Mouse (Mus musculus): ENCODE data around the gene Tvp23b. TPM values are rescaled to one million over a fixed set of nuclear protein-coding genes. Genes with fewer than 3 reads are reported as not detected.

Gene Tvp23b
- polyA plus RNA-seq, 1 experiment from 2014 or later, result 85.4 TPM

DNA sequence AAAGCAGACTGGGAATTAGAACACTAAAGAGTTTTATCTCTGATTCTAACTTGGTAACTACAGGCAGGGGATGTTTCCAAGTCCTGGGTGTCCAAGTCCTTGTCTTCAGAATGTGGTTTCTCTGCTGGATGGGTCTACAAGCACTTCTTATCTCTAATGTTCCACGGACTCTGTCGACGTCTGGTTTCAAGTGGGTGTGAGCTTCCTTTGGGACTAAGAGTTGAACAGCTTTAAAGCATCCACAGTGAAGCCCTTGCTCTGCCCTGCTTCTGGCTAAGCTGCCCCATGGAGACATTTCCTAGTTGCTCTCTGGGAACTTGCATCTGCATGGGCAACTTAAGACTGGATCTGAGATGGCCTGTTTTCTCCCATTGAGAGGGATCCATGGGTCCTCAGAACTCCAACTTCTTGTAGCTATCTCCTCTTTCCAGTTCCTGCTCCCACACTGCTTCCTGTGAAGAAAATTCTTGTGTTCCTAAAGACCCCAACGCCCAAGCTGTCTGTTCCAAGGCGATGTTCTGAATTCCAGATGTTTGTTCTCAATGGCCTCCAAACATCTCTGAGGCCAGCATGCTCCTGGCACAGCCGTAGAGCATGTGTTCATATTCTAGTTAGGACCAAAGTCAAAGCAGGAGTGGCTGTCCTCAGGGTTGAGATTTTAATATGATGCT is 45.0 kb downstream of the Tvp23b start:
- WGBS, result 54% methylated on average over 6 of the region's 6 CpGs
- Histone ChIP-seq H3K9ac (ENCODE audit: low read length) (no peak overlapping the region), H3K4me3 (replicated peaks; ENCODE audit: low read length) (no peak overlapping the region), H3K4me1 (ENCODE audit: control insufficient read depth, insufficient read depth, low read length) (peaks cover 7% of the 10 kb centered on the region), H3K9me3 (replicated peaks; ENCODE audit: control insufficient read depth, low read length) (peaks cover 5% of the 10 kb centered on the region; the same call in 1 of the 2 replicates), H3K27ac (ENCODE audit: low read length) (peak overlapping the region; percentile 30; the same call in 1 of the 2 replicates), H3K4me2 (ENCODE audit: low read depth, low read length) (no peak overlapping the region), H3K36me3 (ENCODE audit: control insufficient read depth, insufficient read depth, low read length) (no peaks in the 10 kb centered on the region), H3K27me3 (ENCODE audit: control insufficient read depth, insufficient read depth, low read length) (no peaks in the 10 kb centered on the region)
- ATAC-seq (ENCODE audit: insufficient read depth, low FRiP score), result no peak

GRCm38 (mm10) chr11:62929799-62930198 is 50.5 kb downstream of the Tvp23b start:
- H3K27ac ChIP-seq (ENCODE audit: low read length), result no peak overlapping the region
- no peak overlapping the region for H3K9ac ChIP-seq (ENCODE audit: low read length)
- H3K4me3 ChIP-seq (replicated peaks; ENCODE audit: low read length), result no peak overlapping the region
- ATAC-seq (ENCODE audit: insufficient read depth, low FRiP score), result no peak
- no peak overlapping the region for H3K4me2 ChIP-seq (ENCODE audit: low read depth, low read length)
- H3K36me3 ChIP-seq (ENCODE audit: control insufficient read depth, insufficient read depth, low read length), result no peaks in the 10 kb centered on the region
- H3K9me3 ChIP-seq (replicated peaks; ENCODE audit: control insufficient read depth, low read length), result peaks cover 5% of the 10 kb centered on the region; the same call in 1 of the 2 replicates
- H3K27me3 ChIP-seq (ENCODE audit: control insufficient read depth, insufficient read depth, low read length), result no peaks in the 10 kb centered on the region
- WGBS, result 27% methylated on average over 3 of the region's 3 CpGs
- no peaks in the 10 kb centered on the region for H3K4me1 ChIP-seq (ENCODE audit: control insufficient read depth, insufficient read depth, low read length)

DNA sequence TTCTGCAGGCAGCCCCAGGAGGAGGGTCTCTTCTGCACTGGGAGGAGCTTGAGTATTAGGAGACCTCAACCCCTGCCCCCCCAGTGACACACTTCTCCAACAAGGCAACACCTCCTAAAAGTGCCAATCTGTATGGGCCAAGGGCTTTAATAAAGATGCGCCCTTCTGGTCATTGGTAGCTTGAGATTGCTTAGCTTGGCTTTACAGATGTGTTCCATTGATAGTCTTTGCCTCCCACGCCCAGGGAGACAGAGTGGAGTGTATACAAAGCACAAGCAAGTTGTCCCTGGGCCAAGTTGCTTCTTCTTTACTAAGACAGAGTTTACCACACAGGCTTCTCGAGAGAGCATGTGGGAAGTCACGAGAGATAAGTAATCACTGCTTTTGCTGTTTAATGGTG is 51.3 kb downstream of the Tvp23b start:
- Histone ChIP-seq H3K9ac (ENCODE audit: low read length) (no peak overlapping the region), H3K36me3 (ENCODE audit: control insufficient read depth, insufficient read depth, low read length) (no peaks in the 10 kb centered on the region), H3K27me3 (ENCODE audit: control insufficient read depth, insufficient read depth, low read length) (no peaks in the 10 kb centered on the region), H3K9me3 (replicated peaks; ENCODE audit: control insufficient read depth, low read length) (peaks cover 5% of the 10 kb centered on the region; the same call in 1 of the 2 replicates), H3K27ac (ENCODE audit: low read length) (no peak overlapping the region), H3K4me2 (ENCODE audit: low read depth, low read length) (no peak overlapping the region), H3K4me1 (ENCODE audit: control insufficient read depth, insufficient read depth, low read length) (no peaks in the 10 kb centered on the region), H3K4me3 (replicated peaks; ENCODE audit: low read length) (no peak overlapping the region)
- no peak for ATAC-seq (ENCODE audit: insufficient read depth, low FRiP score)
- 65% methylated on average over 4 of the region's 4 CpGs for WGBS

GRCm38 (mm10) chr11:62931141-62931540 is 51.9 kb downstream of the Tvp23b start:
- Histone ChIP-seq H3K4me3 (replicated peaks; ENCODE audit: low read length) (no peak overlapping the region), H3K27ac (ENCODE audit: low read length) (no peak overlapping the region), H3K9ac (ENCODE audit: low read length) (no peak overlapping the region), H3K4me1 (ENCODE audit: control insufficient read depth, insufficient read depth, low read length) (no peaks in the 10 kb centered on the region), H3K9me3 (replicated peaks; ENCODE audit: control insufficient read depth, low read length) (peaks cover 5% of the 10 kb centered on the region; the same call in 1 of the 2 replicates), H3K4me2 (ENCODE audit: low read depth, low read length) (no peak overlapping the region), H3K36me3 (ENCODE audit: control insufficient read depth, insufficient read depth, low read length) (no peaks in the 10 kb centered on the region), H3K27me3 (ENCODE audit: control insufficient read depth, insufficient read depth, low read length) (no peaks in the 10 kb centered on the region)
- WGBS, result 75% methylated on average over 5 of the region's 5 CpGs
- no peak for ATAC-seq (ENCODE audit: insufficient read depth, low FRiP score)

- H3K27ac ChIP-seq (ENCODE audit: low read length), result no peak overlapping the region
- H3K9me3 ChIP-seq (replicated peaks; ENCODE audit: control insufficient read depth, low read length), result no peaks in the 10 kb centered on the region
- no peak for ATAC-seq (ENCODE audit: insufficient read depth, low FRiP score)
- H3K27me3 ChIP-seq (ENCODE audit: control insufficient read depth, insufficient read depth, low read length), result no peaks in the 10 kb centered on the region
- H3K36me3 ChIP-seq (ENCODE audit: control insufficient read depth, insufficient read depth, low read length), result no peaks in the 10 kb centered on the region
- H3K4me3 ChIP-seq (replicated peaks; ENCODE audit: low read length), result no peak overlapping the region
- WGBS, result 89% methylated on average over 9 of the region's 9 CpGs
- H3K9ac ChIP-seq (ENCODE audit: low read length), result no peak overlapping the region
- H3K4me1 ChIP-seq (ENCODE audit: control insufficient read depth, insufficient read depth, low read length), result no peaks in the 10 kb centered on the region
- no peak overlapping the region for H3K4me2 ChIP-seq (ENCODE audit: low read depth, low read length)
These were observed 53.8 kb downstream of the Tvp23b start for GRCm38 (mm10) chr11:62933099-62933498.

GRCm38 (mm10) chr11:62934795-62935514 is 55.7 kb downstream of the Tvp23b start:
- H3K4me2 ChIP-seq (ENCODE audit: low read depth, low read length), result no peak overlapping the region
- H3K36me3 ChIP-seq (ENCODE audit: control insufficient read depth, insufficient read depth, low read length), result no peaks in the 10 kb centered on the region
- no peak overlapping the region for H3K4me3 ChIP-seq (replicated peaks; ENCODE audit: low read length)
- H3K27ac ChIP-seq (ENCODE audit: low read length), result no peak overlapping the region
- no peak overlapping the region for H3K9ac ChIP-seq (ENCODE audit: low read length)
- H3K27me3 ChIP-seq (ENCODE audit: control insufficient read depth, insufficient read depth, low read length), result no peaks in the 10 kb centered on the region
- H3K9me3 ChIP-seq (replicated peaks; ENCODE audit: control insufficient read depth, low read length), result no peaks in the 10 kb centered on the region
- ATAC-seq (ENCODE audit: insufficient read depth, low FRiP score), result no peak
- H3K4me1 ChIP-seq (ENCODE audit: control insufficient read depth, insufficient read depth, low read length), result no peaks in the 10 kb centered on the region
- 82% methylated on average over 11 of the region's 11 CpGs for WGBS

DNA sequence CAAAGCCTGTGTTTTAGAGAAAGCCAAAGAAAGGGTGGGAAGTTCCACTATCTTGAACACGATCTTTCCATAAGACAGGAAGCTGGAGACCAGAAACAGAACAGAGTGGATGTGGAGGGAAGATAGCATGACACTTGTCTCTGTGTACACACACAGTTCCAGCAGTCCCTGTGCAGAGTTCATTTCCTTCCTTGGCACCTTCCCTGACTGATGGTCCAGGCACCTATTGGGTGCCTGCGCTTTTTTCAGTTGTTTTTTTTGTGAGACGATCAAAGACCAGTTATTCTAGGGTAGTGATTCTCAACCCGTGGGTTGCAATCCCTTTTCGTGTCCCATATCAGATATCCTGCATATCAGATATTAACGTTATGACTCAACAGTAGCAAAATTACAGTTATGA is 58.7 kb downstream of the Tvp23b start:
- Histone ChIP-seq H3K36me3 (ENCODE audit: control insufficient read depth, insufficient read depth, low read length) (no peaks in the 10 kb centered on the region), H3K9ac (ENCODE audit: low read length) (no peak overlapping the region), H3K9me3 (replicated peaks; ENCODE audit: control insufficient read depth, low read length) (no peaks in the 10 kb centered on the region), H3K4me3 (replicated peaks; ENCODE audit: low read length) (no peak overlapping the region), H3K27me3 (ENCODE audit: control insufficient read depth, insufficient read depth, low read length) (no peaks in the 10 kb centered on the region), H3K27ac (ENCODE audit: low read length) (no peak overlapping the region), H3K4me2 (ENCODE audit: low read depth, low read length) (no peak overlapping the region), H3K4me1 (ENCODE audit: control insufficient read depth, insufficient read depth, low read length) (no peaks in the 10 kb centered on the region)
- ATAC-seq (ENCODE audit: insufficient read depth, low FRiP score), result no peak
- WGBS, result 73% methylated on average over 6 of the region's 6 CpGs

DNA sequence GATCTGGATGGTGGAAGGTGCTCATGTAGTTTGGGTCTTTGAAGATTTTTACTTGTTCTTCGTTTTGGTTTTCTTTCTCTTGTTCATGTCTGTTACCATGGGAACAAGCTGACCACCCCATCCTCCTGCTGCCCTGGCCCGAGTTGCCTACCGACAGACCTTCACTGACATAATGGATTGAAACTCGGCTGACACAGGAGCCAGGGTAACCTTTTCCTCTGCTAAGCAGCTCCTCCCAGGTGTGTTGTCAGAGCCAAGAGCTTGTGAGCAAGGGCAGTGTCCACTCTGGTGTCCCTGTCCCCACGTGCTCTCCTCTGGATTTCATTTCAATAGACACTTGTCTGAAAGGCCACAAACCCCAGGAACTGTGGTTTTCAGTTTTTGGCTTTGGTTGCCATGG is 59.7 kb downstream of the Tvp23b start:
- H3K9ac ChIP-seq (ENCODE audit: low read length), result no peak overlapping the region
- H3K9me3 ChIP-seq (replicated peaks; ENCODE audit: control insufficient read depth, low read length), result no peaks in the 10 kb centered on the region
- H3K27ac ChIP-seq (ENCODE audit: low read length), result no peak overlapping the region
- no peak overlapping the region for H3K4me3 ChIP-seq (replicated peaks; ENCODE audit: low read length)
- no peaks in the 10 kb centered on the region for H3K27me3 ChIP-seq (ENCODE audit: control insufficient read depth, insufficient read depth, low read length)
- 66% methylated on average over 5 of the region's 5 CpGs for WGBS
- ATAC-seq (ENCODE audit: insufficient read depth, low FRiP score), result no peak
- no peaks in the 10 kb centered on the region for H3K4me1 ChIP-seq (ENCODE audit: control insufficient read depth, insufficient read depth, low read length)
- no peak overlapping the region for H3K4me2 ChIP-seq (ENCODE audit: low read depth, low read length)
- H3K36me3 ChIP-seq (ENCODE audit: control insufficient read depth, insufficient read depth, low read length), result no peaks in the 10 kb centered on the region

DNA sequence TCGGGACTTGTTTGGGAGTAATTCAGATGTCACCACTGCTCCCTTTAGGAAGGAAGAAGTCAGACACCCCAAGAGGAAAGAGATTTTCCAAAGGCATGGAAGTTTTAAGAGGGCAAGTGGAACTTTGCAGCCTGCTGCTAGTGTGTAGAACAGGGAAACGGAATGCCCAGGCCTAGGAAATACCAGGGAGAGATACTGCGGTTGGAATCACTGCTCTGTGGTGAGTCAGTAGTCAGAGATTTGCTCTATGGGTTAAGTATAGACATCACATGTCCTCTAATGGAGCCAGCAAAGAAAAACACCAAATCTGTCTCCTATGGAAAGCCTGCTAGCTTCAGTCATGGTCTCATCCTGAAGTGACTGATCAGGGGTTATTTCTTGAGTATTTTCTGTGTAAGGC is 60.9 kb downstream of the Tvp23b start:
- H3K9me3 ChIP-seq (replicated peaks; ENCODE audit: control insufficient read depth, low read length), result no peaks in the 10 kb centered on the region
- WGBS, result 84% methylated on average over 3 of the region's 3 CpGs
- no peak overlapping the region for H3K4me3 ChIP-seq (replicated peaks; ENCODE audit: low read length)
- ATAC-seq (ENCODE audit: insufficient read depth, low FRiP score), result no peak
- no peaks in the 10 kb centered on the region for H3K36me3 ChIP-seq (ENCODE audit: control insufficient read depth, insufficient read depth, low read length)
- no peaks in the 10 kb centered on the region for H3K27me3 ChIP-seq (ENCODE audit: control insufficient read depth, insufficient read depth, low read length)
- no peak overlapping the region for H3K4me2 ChIP-seq (ENCODE audit: low read depth, low read length)
- H3K4me1 ChIP-seq (ENCODE audit: control insufficient read depth, insufficient read depth, low read length), result no peaks in the 10 kb centered on the region
- H3K9ac ChIP-seq (ENCODE audit: low read length), result no peak overlapping the region
- H3K27ac ChIP-seq (ENCODE audit: low read length), result no peak overlapping the region

Measured in stomach, embryonic 16.5 days (tissue).